Mouse (Mus musculus) urinary bladder, adult 2 months (tissue): ENCODE results near the gene Aifm3. TPM values are rescaled to one million over a fixed set of nuclear protein-coding genes. Genes with fewer than 3 reads are reported as not detected.
"Not testable (repeated sequence)": the region's sequence is repeated elsewhere in the genome, so short reads cannot be mapped to it uniquely, and the experiment has no call there.

ENCODE experiments used
- DNase-seq: peaks from one replicate; pipeline ENCODE4 v3.0.0; 2022; ENCODE audit warnings: low spot score
- polyA plus RNA-seq: library from polyadenylated mRNA; depleted of rRNA; stranded (reverse); fragments of >200 nt; gene quantifications from 2 replicates; pipeline ENCODE4 v1.2.3, GENCODE M21; 2012

Aifm3 gene
- polyA plus RNA-seq, 1 experiment: 0.76 TPM

GRCm38 (mm10) chr16:17499249-17499883 lies 10.0 kb downstream of the Aifm3 start:
- no peak for DNase-seq

GRCm38 (mm10) chr16:17502681-17503080 lies 13.3 kb downstream of the Aifm3 start:
- DNase-seq: no peak

GRCm38 (mm10) chr16:17507018-17507552 lies 17.7 kb downstream of the Aifm3 start:
- no peak for DNase-seq

- DNase-seq: not testable (repeated sequence)
These were observed 18.6 kb downstream of the Aifm3 start for GRCm38 (mm10) chr16:17508031-17508430.

- peak; percentile 80 for DNase-seq
These were observed 19.3 kb downstream of the Aifm3 start, which contains the start of gene Lztr1 for GRCm38 (mm10) chr16:17508546-17509239. TSS of gene Lztr1 (plus strand) at chr16:17508688.

- DNase-seq: no peak
These were observed 19.8 kb downstream of the Aifm3 start for GRCm38 (mm10) chr16:17509240-17509597.

- no peak for DNase-seq
These were observed 20.7 kb downstream of the Aifm3 start for GRCm38 (mm10) chr16:17510143-17510542.

- no peak for DNase-seq
These were observed 21.3 kb downstream of the Aifm3 start for GRCm38 (mm10) chr16:17510686-17511085.

- DNase-seq: no peak
These were observed 22.0 kb downstream of the Aifm3 start for GRCm38 (mm10) chr16:17511431-17511830.

GRCm38 (mm10) chr16:17518910-17519309 lies 29.5 kb downstream of the Aifm3 start:
- no peak for DNase-seq

- DNase-seq: no peak
These were observed 34.7 kb downstream of the Aifm3 start for GRCm38 (mm10) chr16:17524156-17524555.

GRCm38 (mm10) chr16:17525524-17525923 lies 36.1 kb downstream of the Aifm3 start:
- DNase-seq: no peak

GRCm38 (mm10) chr16:17526223-17526622 lies 36.8 kb downstream of the Aifm3 start:
- DNase-seq: no peak

- DNase-seq: no peak
These were observed 38.2 kb downstream of the Aifm3 start for GRCm38 (mm10) chr16:17527606-17528005.

- DNase-seq: no peak
These were observed 38.9 kb downstream of the Aifm3 start for GRCm38 (mm10) chr16:17528276-17528675.

GRCm38 (mm10) chr16:17529981-17530586 lies 40.7 kb downstream of the Aifm3 start:
- no peak for DNase-seq

GRCm38 (mm10) chr16:17530640-17531288 lies 41.4 kb downstream of the Aifm3 start, which contains the start of gene Thap7:
TSS of gene Thap7 (minus strand) at chr16:17531136.
- peak; percentile 96 for DNase-seq

GRCm38 (mm10) chr16:17532271-17532670 lies 42.9 kb downstream of the Aifm3 start:
- DNase-seq: no peak

GRCm38 (mm10) chr16:17532676-17533329 lies 43.4 kb downstream of the Aifm3 start:
- no peak for DNase-seq

GRCm38 (mm10) chr16:17536584-17536983 lies 47.2 kb downstream of the Aifm3 start:
- DNase-seq: no peak

- DNase-seq: no peak
These were observed 53.2 kb downstream of the Aifm3 start for GRCm38 (mm10) chr16:17542632-17543031.

- no peak for DNase-seq
These were observed 63.4 kb downstream of the Aifm3 start for GRCm38 (mm10) chr16:17552837-17553236.
